Mouse (Mus musculus) hindbrain, postnatal 0 days (tissue): ENCODE data around the gene Slc25a10. TPM values are rescaled to one million over a fixed set of nuclear protein-coding genes. Genes with fewer than 3 reads are reported as not detected.

Experiments used
- ATAC-seq: fragments of 200-750 bp; cut with Nextera tagmentation; 2 replicates; pipeline ENCODE4 v1.8.0; 2017; ENCODE audit warnings: mild to moderate bottlenecking, moderate TSS enrichment, moderate library complexity
- DNase-seq: peaks from one replicate; pipeline ENCODE4 v3.0.0-alpha.2; 2015; ENCODE audit warnings: low spot score
- H3K27ac ChIP-seq: fragments of 300-500 bp; sonication (generic); 2 replicates; pipeline ENCODE4 v1.5.1; 2014; ENCODE audit warnings: mild to moderate bottlenecking
- H3K27me3 ChIP-seq: fragments of 300-500 bp; sonication (generic); 2 replicates; pipeline ENCODE4 v1.6.1; 2014; ENCODE audit warnings: low read length, mixed read lengths; ENCODE audit not compliant: insufficient read depth
- H3K36me3 ChIP-seq: fragments of 300-500 bp; sonication (generic); 2 replicates; pipeline ENCODE4 v1.6.1; 2014; ENCODE audit warnings: low read length, mixed read lengths; ENCODE audit not compliant: insufficient read depth
- H3K4me1 ChIP-seq: fragments of 300-500 bp; sonication (generic); 2 replicates; pipeline ENCODE4 v1.6.1; 2014; ENCODE audit warnings: antibody characterized with exemption, low read length, mixed read lengths; ENCODE audit not compliant: insufficient read depth
- H3K4me2 ChIP-seq: fragments of 300-500 bp; sonication (generic); 2 replicates; pipeline ENCODE4 v1.6.1; 2014; ENCODE audit warnings: low read depth, mild to moderate bottlenecking, low read length, moderate library complexity, mixed read lengths
- H3K4me3 ChIP-seq: fragments of 300-500 bp; sonication (generic); 2 replicates; pipeline ENCODE4 v1.5.1; 2014; ENCODE audit warnings: low read length
- H3K9ac ChIP-seq: fragments of 300-500 bp; sonication (generic); replicated peaks from 2 replicates; pipeline ENCODE4 v1.6.1; 2014; ENCODE audit warnings: mild to moderate bottlenecking, low read length, moderate library complexity, mixed read lengths
- H3K9me3 ChIP-seq: fragments of 300-500 bp; sonication (generic); 2 replicates; pipeline ENCODE4 v1.6.1; 2016; ENCODE audit warnings: low read length, mixed read lengths
- CTCF ChIP-seq: IDR thresholded peaks from 2 replicates; pipeline ENCODE4 v1.5.1; 2016; ENCODE audit warnings: antibody characterized with exemption, control low read depth, low read depth
- WGBS: fragments of 180-500 bp; shearing (Covaris S2); extraction: QIAGEN DNeasy Blood & Tissue Kit; methylation state at CpG from one replicate; pipeline ENCODE4 v1.1.7; 2014; 5-methylcytosine and 5-hydroxymethylcytosine counted together
- polyA plus RNA-seq: library from polyadenylated mRNA; unstranded; fragments of >200 nt; fragmentation: Nextera tagmentation; extraction: Ambion mirVana; gene quantifications from 2 replicates; pipeline ENCODE4 v1.2.1, GENCODE M21; 2015
- total RNA-seq: library from RNA; depleted of rRNA; stranded (reverse); fragments of >200 nt; gene quantifications from 2 replicates; pipeline ENCODE4 v1.2.3, GENCODE M21; 2014

Gene Slc25a10
- total and polyA plus RNA-seq, 2 experiments from 2014 or later = 28.8 to 52.5 TPM

DNA sequence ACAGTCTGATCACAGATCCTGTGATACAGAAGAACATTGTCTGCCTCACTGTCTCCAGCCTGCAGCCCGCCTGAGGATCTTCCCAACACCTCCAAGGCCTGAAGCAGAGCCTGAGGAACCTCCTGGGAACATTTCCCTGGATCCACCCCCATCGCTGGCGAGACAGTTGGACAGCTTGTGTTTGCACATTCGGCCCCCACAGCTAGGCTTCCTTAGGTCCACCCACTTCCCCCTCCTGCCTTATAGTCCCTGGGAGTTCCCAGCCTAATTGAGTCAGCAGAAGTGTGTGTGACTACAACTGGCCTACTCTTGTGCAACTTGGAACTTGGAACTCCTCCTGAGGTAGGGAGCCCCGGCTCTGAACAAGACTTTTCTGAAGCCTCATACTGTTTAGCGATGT lies 26.4 kb downstream of the Slc25a10 start:
- TF ChIP-seq CTCF = no peak
- Histone ChIP-seq H3K4me1 (no peaks in the 10 kb centered on the region), H3K27ac (no peak overlapping the region), H3K9ac (no peak overlapping the region), H3K9me3 (no peaks in the 10 kb centered on the region), H3K27me3 (no peaks in the 10 kb centered on the region), H3K4me2 (no peak overlapping the region), H3K36me3 (no peaks in the 10 kb centered on the region), H3K4me3 (no peak overlapping the region)
- ATAC-seq (no peak), DNase-seq (no peak)
- WGBS = 51% methylated on average over 6 of the region's 6 CpGs

DNA sequence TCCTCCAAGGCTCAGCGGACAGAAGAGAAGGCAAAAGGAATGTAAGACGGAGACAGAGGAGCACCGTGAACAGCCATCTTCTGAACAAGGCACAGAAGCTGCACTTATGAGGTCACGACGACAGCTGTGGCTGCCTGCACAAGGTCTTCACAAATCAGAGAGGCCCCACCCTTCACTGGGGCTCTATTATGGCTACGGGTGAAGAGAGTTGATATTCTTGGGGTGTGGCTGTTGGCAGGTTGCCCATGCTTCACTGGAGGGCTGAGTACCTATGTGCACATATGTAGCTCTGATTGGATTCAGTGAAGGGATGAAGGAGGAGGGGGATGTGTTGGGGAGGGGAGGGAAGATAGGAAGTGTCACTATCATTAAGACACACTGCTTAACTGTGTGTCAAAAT lies 26.9 kb downstream of the Slc25a10 start:
- H3K4me2 ChIP-seq = no peak overlapping the region
- no peaks in the 10 kb centered on the region for H3K36me3 ChIP-seq
- WGBS = 70% methylated on average over 6 of the region's 6 CpGs
- H3K4me1 ChIP-seq = no peaks in the 10 kb centered on the region
- TF ChIP-seq CTCF = no peak
- no peaks in the 10 kb centered on the region for H3K27me3 ChIP-seq
- H3K9ac ChIP-seq = no peak overlapping the region
- ATAC-seq = no peak
- no peak overlapping the region for H3K27ac ChIP-seq
- no peak overlapping the region for H3K4me3 ChIP-seq
- DNase-seq = no peak
- no peaks in the 10 kb centered on the region for H3K9me3 ChIP-seq

DNA sequence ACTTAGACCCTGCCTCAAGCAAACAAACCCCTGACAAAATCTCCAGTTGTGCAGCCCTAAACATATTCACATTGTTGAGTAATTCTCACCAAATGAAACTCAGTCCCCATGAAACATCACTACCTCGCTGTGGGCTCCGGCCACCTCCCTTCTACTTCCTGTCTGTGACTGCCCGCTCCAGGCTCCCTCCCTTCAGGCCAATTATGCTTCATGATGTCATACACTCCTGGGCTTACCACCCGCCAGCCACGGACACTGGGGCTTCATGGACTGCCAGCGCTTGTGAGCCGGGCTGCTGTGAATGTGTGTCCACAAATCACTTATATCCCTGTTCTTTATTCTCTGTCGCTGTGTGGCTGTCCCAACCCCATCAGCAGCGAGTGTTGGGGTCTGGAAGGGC lies 28.1 kb downstream of the Slc25a10 start:
- Histone ChIP-seq H3K27me3 (no peaks in the 10 kb centered on the region), H3K9me3 (no peaks in the 10 kb centered on the region), H3K4me1 (no peaks in the 10 kb centered on the region), H3K9ac (no peak overlapping the region), H3K4me2 (no peak overlapping the region), H3K27ac (no peak overlapping the region), H3K4me3 (no peak overlapping the region), H3K36me3 (no peaks in the 10 kb centered on the region)
- 53% methylated on average over 9 of the region's 9 CpGs for whole genome bisulfite sequencing
- TF ChIP-seq CTCF = no peak
- DNase-seq (no peak), ATAC-seq (no peak)

DNA sequence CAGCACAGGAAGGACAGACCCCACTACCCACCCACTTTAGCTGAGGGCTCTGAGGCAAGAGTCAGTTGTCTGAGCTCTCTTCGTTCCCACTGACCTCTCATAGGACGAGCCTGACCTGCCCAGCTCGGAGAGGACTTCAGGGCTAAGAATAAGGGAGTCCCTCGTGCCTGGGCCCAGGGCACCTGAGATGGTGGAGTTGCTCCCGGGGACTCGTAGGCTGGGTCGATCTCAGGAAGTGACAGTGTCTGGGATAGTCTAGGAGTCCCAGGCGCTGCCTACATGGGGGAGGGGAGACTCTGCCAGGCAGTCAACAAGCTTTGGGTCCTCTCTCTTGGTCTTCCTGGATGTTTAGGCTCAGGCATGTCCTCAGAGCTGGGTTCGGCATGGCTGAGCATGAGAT lies 28.9 kb downstream of the Slc25a10 start:
- H3K36me3 ChIP-seq = no peaks in the 10 kb centered on the region
- WGBS = 77% methylated on average over 9 of the region's 9 CpGs
- ATAC-seq (no peak), DNase-seq (no peak)
- TF ChIP-seq CTCF = no peak
- H3K27me3 ChIP-seq = no peaks in the 10 kb centered on the region
- no peak overlapping the region for H3K9ac ChIP-seq
- no peak overlapping the region for H3K4me2 ChIP-seq
- no peak overlapping the region for H3K4me3 ChIP-seq
- H3K4me1 ChIP-seq = no peaks in the 10 kb centered on the region
- no peaks in the 10 kb centered on the region for H3K9me3 ChIP-seq
- no peak overlapping the region for H3K27ac ChIP-seq

DNA sequence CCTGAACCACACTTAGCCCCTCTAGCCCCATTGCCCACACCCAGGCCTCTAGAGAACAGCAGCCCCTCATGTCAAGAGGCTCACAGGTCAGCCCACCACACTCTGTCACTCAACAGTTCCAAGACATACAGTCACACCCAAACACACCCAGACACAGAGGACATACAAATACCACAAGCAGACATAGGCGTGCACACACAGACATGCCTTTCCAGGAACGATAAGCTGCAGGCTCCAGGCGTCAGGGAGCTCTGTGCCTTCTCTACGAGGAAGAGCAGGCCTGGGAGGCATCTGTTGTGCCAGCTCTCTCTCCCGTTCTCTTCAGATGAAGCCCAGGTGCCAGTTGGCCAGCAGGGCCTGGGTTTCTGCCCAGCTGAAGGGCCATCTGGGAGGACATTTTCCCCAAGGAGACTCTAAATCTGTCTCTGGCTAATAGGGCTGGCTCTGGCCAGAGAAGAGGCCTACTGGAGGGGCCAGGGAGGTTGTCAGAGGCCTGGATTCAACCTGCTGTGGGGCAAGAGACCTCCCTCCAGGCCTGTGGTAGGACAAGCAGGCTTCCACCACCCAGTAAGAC lies 29.4 kb downstream of the Slc25a10 start:
- DNase-seq = peak; percentile 61

DNA sequence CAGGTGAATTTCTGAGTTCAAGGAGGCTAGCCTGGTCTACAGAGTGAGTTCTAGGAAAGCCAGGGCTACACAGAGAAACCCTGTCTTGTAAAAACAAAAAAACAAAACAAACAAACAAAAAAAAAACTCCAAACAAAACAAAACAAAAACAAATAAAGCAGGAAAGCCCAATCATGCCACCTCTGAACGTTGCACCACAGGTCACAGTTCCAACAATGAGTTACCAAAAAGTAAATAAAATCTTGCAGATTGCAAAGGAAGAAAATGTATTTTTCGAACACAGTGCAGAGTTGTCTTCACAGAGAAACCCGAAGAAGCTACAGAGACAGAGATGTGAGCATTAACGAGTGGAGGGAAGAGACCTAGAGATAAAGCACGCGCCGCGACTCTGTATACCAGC lies 30.9 kb downstream of the Slc25a10 start:
- Histone ChIP-seq H3K27me3 (0 out of 2 replicates have a peak, but pooled peaks cover 3% of the 10 kb centered on the region), H3K4me1 (no peaks in the 10 kb centered on the region), H3K4me3 (no peak overlapping the region), H3K4me2 (no peak overlapping the region), H3K27ac (no peak overlapping the region), H3K9ac (no peak overlapping the region), H3K36me3 (no peaks in the 10 kb centered on the region), H3K9me3 (no peaks in the 10 kb centered on the region)
- 88% methylated on average over 8 of the region's 8 CpGs for WGBS
- no peak for TF ChIP-seq CTCF
- ATAC-seq (no peak), DNase-seq (no peak)

More for the DNA sequence above, 29.4 kb downstream of the Slc25a10 start:
- ATAC-seq = peak; percentile 51; the same call in 1 of the 2 replicates
- no peaks in the 10 kb centered on the region for H3K9me3 ChIP-seq
- no peak overlapping the region for H3K27ac ChIP-seq
- H3K9ac ChIP-seq = no peak overlapping the region
- H3K4me2 ChIP-seq = no peak overlapping the region
- H3K4me1 ChIP-seq = no peaks in the 10 kb centered on the region
- H3K4me3 ChIP-seq = no peak overlapping the region
- H3K36me3 ChIP-seq = no peaks in the 10 kb centered on the region
- H3K27me3 ChIP-seq = no peaks in the 10 kb centered on the region
- TF ChIP-seq CTCF = no peak
- WGBS = 60% methylated on average over 5 of the region's 5 CpGs

DNA sequence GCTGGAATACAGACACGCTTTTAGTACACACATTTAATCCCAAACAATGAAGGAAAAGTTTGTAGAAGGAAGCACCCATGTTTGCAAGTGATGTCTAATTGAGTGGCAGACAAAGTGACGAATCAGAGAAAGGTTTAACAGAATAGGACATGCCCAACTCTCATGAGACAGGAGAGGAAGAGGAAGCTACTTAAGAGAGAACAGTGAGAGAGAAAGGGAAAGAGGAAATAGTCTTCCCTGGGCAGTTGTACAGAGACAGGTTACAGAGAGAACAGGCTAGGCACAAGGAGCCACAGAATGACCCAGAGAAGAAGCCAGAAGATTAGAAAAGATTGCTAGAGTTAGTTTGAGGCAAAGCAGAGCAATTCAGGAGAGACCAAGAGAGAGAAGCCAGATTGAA lies 34.3 kb downstream of the Slc25a10 start:
- no peak for TF ChIP-seq CTCF
- whole genome bisulfite sequencing = 82% methylated on average over 2 of the region's 2 CpGs
- H3K9me3 ChIP-seq = no peaks in the 10 kb centered on the region
- H3K4me1 ChIP-seq = 0 out of 2 replicates have a peak, but pooled peaks cover 3% of the 10 kb centered on the region
- H3K9ac ChIP-seq = no peak overlapping the region
- peaks cover 32% of the 10 kb centered on the region for H3K27me3 ChIP-seq
- H3K36me3 ChIP-seq = no peaks in the 10 kb centered on the region
- no peak overlapping the region for H3K4me3 ChIP-seq
- no peak for DNase-seq
- no peak for ATAC-seq
- H3K27ac ChIP-seq = no peak overlapping the region
- no peak overlapping the region for H3K4me2 ChIP-seq
